Mouse (Mus musculus): ENCODE measurements at regions not wholly inside any gene's neighbourhood (a gene's known extent, or its start where the extent isn't known, plus 50 kb on each side); places are given as distances from the start of the nearest gene placed in this dataset.

GRCm38 (mm10) chr4:89405624-89406167, 94.9 kb upstream of the Cdkn2b start:
- TF ChIP-seq CTCF (IDR thresholded peaks at IDR 0.05; ENCODE audit: insufficient read depth, low read length) (no peak), POLR2A (IDR thresholded peaks at IDR 0.05; ENCODE audit: borderline replicate concordance, extremely low read depth, low read depth, low read length) (no peak)
